Mouse (Mus musculus): ENCODE measurements around the gene Fbxl14. TPM values are rescaled to one million over a fixed set of nuclear protein-coding genes. Genes with fewer than 3 reads are reported as not detected.
"Not testable (repeated sequence)": the region's sequence is repeated elsewhere in the genome, so short reads cannot be mapped to it uniquely, and the experiment has no call there.

Gene Fbxl14
- total RNA-seq, 2 experiments from 2014 or later: 14.1 to 15.9 TPM

DNA sequence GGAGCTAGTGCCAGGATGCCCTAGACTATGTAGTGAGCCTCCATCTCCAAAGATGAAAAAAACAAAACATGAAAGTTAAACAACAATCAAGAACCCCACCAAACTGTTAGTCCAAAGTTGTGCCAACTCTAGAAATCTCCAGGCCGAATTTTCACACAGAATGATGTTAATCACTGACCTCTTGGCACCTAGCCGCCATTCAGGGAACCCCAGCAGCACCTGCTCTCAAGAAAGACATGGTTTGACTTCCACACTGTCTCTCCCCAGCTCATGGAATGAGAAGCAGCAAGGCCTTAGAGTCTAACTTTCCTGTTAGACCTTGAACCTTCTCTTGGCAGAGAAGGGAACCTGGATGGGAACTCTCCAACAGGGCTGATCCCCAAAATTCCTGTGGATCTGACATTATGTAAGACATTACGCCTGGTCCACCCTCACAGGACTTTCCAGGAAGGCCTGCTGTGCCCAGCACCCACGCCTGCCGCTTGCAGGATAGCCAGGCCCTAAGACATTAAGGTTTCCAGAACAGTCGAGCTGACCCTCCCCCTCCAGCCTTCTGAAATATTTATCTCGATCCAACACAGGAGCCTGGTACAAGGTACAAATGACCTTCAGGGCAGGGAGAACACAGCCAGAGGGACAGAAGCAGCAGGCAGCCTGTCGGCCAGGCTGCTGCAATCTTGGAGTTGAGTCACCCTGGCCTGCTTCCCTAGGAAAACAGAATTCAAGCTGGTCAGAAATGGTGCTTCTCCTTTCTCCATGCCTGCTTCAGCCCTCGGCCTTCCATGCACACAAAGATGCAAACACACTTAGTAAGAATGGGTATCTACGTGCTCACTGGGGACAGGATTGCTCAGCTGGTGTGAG, 12.3 kb upstream of the Fbxl14 start:
- ATAC-seq (replicated peaks; ENCODE audit: low FRiP score, poor library complexity, severe bottlenecking): no peak

- no peak for ATAC-seq (replicated peaks; ENCODE audit: low FRiP score, poor library complexity, severe bottlenecking)
Observed at GRCm38 (mm10) chr6:119467785-119468059, 11.7 kb upstream of the Fbxl14 start.

DNA sequence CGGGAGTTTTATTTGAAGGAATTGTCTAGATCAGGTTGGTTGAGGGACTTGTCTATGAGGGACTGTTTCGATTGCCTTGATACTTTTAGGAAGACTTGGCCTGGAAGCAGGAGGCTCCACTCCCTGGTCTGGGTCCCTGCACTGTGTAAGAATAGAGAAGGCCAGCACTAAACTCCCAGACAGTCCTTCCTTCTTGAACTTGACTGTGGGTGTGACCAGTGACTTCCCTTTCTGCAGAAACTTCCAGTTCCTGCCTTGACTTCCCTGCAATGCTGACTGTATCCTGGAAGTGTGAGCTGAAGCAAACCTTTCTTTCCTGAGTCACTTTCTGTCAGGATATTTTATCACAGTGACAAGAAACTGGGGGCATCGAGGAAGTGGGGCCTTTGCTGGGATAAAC, 8.7 kb upstream of the Fbxl14 start:
- no peak for ATAC-seq (replicated peaks; ENCODE audit: low FRiP score, poor library complexity, severe bottlenecking)

- ATAC-seq (replicated peaks; ENCODE audit: low FRiP score, poor library complexity, severe bottlenecking): peak; percentile 69
Observed at GRCm38 (mm10) chr6:119472135-119472534, 7.3 kb upstream of the Fbxl14 start.

DNA sequence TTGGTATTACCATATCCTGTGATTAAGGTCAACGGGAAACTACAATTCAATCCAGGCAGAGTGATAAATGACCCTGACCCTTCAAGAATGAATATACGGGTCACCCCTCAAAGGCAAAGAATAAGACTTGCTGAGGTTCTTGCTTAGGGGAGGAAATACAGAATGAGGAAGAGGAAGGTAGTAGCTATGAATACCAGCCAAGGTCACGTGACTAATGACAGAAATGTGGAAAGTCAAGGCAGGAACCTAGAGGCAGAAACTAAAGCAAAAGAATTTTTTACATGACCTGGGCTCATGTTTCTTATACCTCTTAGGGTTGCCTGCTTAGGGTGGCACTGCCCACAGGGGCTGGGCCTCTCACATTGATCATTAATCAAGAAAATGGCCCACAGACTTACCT, 6.8 kb upstream of the Fbxl14 start:
- no peak for ATAC-seq (replicated peaks; ENCODE audit: low FRiP score, poor library complexity, severe bottlenecking)

DNA sequence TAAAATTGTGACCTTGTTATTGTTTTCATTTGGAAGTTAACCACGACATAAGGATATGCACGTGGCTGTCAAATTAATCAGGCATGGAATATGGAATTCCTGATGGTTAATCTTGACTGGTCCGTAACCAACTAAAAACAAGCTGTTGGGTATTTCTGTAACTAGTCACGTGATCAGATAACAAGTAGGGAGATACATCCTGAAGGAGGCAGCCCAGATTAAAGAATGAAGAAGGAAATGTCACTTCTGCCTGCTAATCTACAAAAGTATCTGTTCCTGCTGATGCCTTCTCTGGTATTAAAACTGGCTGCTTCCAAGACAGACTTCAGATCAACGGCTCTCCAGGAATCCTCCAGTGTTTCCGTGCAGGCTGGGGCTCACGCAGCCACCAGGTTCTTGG, 6.0 kb upstream of the Fbxl14 start:
- no peak for ATAC-seq (replicated peaks; ENCODE audit: low FRiP score, poor library complexity, severe bottlenecking)

- ATAC-seq (replicated peaks; ENCODE audit: low FRiP score, poor library complexity, severe bottlenecking): no peak
Observed at GRCm38 (mm10) chr6:119473992-119474391, 5.5 kb upstream of the Fbxl14 start.

DNA sequence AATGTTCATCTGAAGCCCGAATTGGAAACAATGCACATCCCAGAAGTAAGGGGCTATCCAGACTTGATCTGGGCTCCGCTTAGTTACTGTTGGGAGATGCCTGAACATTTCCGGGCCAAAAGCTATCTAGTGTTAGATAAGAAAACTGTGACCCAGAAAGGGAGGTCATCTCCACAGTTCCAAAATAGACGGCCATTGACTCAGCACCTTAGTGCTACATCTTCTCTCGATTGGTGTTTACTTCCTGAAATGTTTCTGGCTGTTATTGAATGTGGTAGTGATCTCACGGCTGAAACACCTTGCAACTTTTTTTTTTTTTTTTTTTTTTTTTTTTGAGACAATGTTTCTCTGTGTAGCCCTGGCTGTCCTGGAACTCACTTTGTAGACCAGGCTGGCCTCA, 3.5 kb upstream of the Fbxl14 start:
- no peak for ATAC-seq (replicated peaks; ENCODE audit: low FRiP score, poor library complexity, severe bottlenecking)

GRCm38 (mm10) chr6:119477686-119478310, 1.7 kb upstream of the Fbxl14 start:
- ATAC-seq (replicated peaks; ENCODE audit: low FRiP score, poor library complexity, severe bottlenecking): no peak

- peak; percentile 79 for ATAC-seq (replicated peaks; ENCODE audit: low FRiP score, poor library complexity, severe bottlenecking)
Observed at GRCm38 (mm10) chr6:119478560-119479342, 717 bp upstream of the Fbxl14 start.

GRCm38 (mm10) chr6:119479876-119480705, 623 bp downstream of the Fbxl14 start:
- peak; percentile 20 for ATAC-seq (replicated peaks; ENCODE audit: low FRiP score, poor library complexity, severe bottlenecking)

DNA sequence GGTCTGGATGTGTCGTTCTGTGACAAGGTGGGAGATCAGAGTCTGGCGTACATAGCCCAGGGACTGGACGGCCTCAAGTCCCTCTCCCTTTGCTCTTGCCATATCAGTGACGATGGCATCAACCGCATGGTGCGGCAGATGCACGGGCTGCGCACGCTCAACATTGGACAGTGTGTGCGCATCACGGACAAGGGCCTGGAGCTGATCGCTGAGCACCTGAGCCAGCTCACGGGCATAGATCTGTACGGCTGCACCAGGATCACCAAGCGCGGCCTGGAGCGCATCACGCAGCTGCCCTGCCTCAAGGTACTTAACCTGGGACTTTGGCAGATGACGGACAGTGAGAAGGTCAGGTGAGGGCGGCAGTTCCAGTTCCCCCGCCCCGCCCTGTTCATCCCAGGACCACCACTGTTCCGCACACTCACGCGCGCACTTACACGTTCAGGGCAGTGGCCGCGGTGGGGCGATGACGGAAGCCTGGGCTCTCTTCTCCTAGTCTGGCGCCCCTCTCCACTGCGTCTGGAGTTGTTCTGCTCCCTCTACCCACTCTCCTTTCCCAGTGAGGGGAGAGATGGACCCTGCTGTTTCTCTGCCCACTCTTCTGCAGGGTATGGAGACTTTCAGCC, 1.4 kb downstream of the Fbxl14 start:
- peak; percentile 38 for ATAC-seq (replicated peaks; ENCODE audit: low FRiP score, poor library complexity, severe bottlenecking)

DNA sequence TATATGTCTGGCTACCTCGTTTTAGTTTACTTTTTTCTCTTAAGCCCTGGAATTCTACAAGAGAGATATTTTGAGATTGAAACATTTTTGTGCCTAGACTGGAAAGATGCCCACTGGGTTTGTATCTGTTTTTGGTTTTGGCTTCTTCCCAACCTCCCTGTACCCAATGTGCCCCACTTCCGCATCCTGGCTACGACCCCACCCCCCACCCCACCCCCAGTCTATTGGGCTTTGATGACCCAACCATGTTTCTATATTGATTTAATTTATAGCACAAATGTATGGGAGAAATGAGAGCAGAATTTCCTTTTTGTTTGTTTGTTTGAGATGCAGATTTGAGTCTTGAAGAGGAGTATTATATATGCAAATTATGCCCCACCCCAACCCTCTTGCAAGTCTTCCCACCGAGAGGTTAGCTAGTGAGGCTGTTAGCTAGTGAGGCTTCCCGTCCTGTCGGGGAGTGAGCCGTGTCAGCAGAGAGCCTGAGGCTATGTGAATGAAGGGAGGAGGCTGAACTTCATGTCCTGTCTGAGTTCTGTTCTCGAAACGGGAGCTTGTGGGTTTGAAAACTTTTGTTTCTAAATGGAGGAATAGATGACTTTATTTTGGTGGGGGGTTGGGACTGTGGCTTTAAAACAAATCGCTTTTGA, 2.4 kb downstream of the Fbxl14 start:
- ATAC-seq (replicated peaks; ENCODE audit: low FRiP score, poor library complexity, severe bottlenecking): not testable (repeated sequence)

GRCm38 (mm10) chr6:119482958-119483600, 3.6 kb downstream of the Fbxl14 start:
- ATAC-seq (replicated peaks; ENCODE audit: low FRiP score, poor library complexity, severe bottlenecking): no peak

- no peak for ATAC-seq (replicated peaks; ENCODE audit: low FRiP score, poor library complexity, severe bottlenecking)
Observed at GRCm38 (mm10) chr6:119485486-119485885, 6.0 kb downstream of the Fbxl14 start.

- no peak for ATAC-seq (replicated peaks; ENCODE audit: low FRiP score, poor library complexity, severe bottlenecking)
Observed at GRCm38 (mm10) chr6:119486381-119487084, 7.1 kb downstream of the Fbxl14 start.

- ATAC-seq (replicated peaks; ENCODE audit: low FRiP score, poor library complexity, severe bottlenecking): no peak
Observed at GRCm38 (mm10) chr6:119487085-119487458, 7.6 kb downstream of the Fbxl14 start.

DNA sequence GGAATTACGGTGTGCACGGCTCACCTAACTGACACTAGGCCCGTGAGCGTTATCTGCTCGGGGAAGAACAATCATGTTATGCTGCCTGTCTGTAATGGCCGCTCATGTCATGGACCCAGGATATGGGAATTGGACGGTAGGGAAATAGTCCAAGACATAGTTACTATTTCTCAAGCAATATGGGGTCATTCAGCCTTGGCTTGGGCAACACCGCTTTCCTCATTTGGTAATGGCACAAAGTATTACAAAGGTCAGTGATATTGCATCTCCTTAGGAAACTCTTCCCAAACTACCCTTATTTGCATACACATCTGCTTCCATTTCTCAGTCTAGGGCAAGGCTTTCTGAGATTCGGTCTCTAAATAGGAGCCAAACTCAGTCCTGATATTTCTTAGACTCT, 8.2 kb downstream of the Fbxl14 start:
- no peak for ATAC-seq (replicated peaks; ENCODE audit: low FRiP score, poor library complexity, severe bottlenecking)

Measured in erythroid progenitor cell, adult 5-6 weeks (primary cell).